Mouse (Mus musculus): Measurements from ENCODE around the gene Popdc3. TPM values are rescaled to one million over a fixed set of nuclear protein-coding genes. Genes with fewer than 3 reads are reported as not detected.
"Not testable (repeated sequence)": the region's sequence is repeated elsewhere in the genome, so short reads cannot be mapped to it uniquely, and the experiment has no call there.

Popdc3 gene
- polyA plus RNA-seq, 1 experiment from 2014 or later = 0.59 TPM

GRCm38 (mm10) chr10:45320296-45320695 lies 142.4 kb downstream of the Popdc3 start:
- H3K36me3 ChIP-seq (ENCODE audit: control insufficient read depth, insufficient read depth, low read length) = no peaks in the 10 kb centered on the region
- 86% methylated on average over 3 of the region's 3 CpGs for WGBS
- no peak overlapping the region for H3K27ac ChIP-seq (ENCODE audit: low read length)
- 0 out of 2 replicates have a peak, but pooled peaks cover 2% of the 10 kb centered on the region for H3K9me3 ChIP-seq (ENCODE audit: control insufficient read depth, low read length)
- no peaks in the 10 kb centered on the region for H3K27me3 ChIP-seq (replicated peaks; ENCODE audit: control insufficient read depth, insufficient read depth, low read length)
- H3K4me1 ChIP-seq (ENCODE audit: control insufficient read depth, insufficient read depth, low read length) = no peaks in the 10 kb centered on the region
- no peak overlapping the region for H3K4me2 ChIP-seq (ENCODE audit: low read depth, low read length)
- ATAC-seq = no peak
- H3K4me3 ChIP-seq (ENCODE audit: low read length) = no peak overlapping the region
- H3K9ac ChIP-seq (ENCODE audit: low read depth, low read length) = no peak overlapping the region

- H3K9ac ChIP-seq (ENCODE audit: low read depth, low read length) = no peak overlapping the region
- H3K4me2 ChIP-seq (ENCODE audit: low read depth, low read length) = no peak overlapping the region
- WGBS = 63% methylated on average over 1 of the region's 1 CpGs
- H3K27me3 ChIP-seq (replicated peaks; ENCODE audit: control insufficient read depth, insufficient read depth, low read length) = no peaks in the 10 kb centered on the region
- H3K36me3 ChIP-seq (ENCODE audit: control insufficient read depth, insufficient read depth, low read length) = no peaks in the 10 kb centered on the region
- no peak for ATAC-seq
- H3K4me3 ChIP-seq (ENCODE audit: low read length) = no peak overlapping the region
- H3K9me3 ChIP-seq (ENCODE audit: control insufficient read depth, low read length) = no peaks in the 10 kb centered on the region
- H3K4me1 ChIP-seq (ENCODE audit: control insufficient read depth, insufficient read depth, low read length) = no peaks in the 10 kb centered on the region
- no peak overlapping the region for H3K27ac ChIP-seq (ENCODE audit: low read length)
These were observed 146.3 kb downstream of the Popdc3 start for GRCm38 (mm10) chr10:45324159-45324558.

- Histone ChIP-seq H3K36me3 (ENCODE audit: control insufficient read depth, insufficient read depth, low read length) (no peaks in the 10 kb centered on the region), H3K4me3 (ENCODE audit: low read length) (no peak overlapping the region), H3K27me3 (replicated peaks; ENCODE audit: control insufficient read depth, insufficient read depth, low read length) (no peaks in the 10 kb centered on the region), H3K4me2 (ENCODE audit: low read depth, low read length) (no peak overlapping the region), H3K9ac (ENCODE audit: low read depth, low read length) (no peak overlapping the region), H3K9me3 (ENCODE audit: control insufficient read depth, low read length) (no peaks in the 10 kb centered on the region), H3K27ac (ENCODE audit: low read length) (no peak overlapping the region), H3K4me1 (ENCODE audit: control insufficient read depth, insufficient read depth, low read length) (no peaks in the 10 kb centered on the region)
- ATAC-seq = no peak
- 67% methylated on average over 7 of the region's 7 CpGs for WGBS
These were observed 150.5 kb downstream of the Popdc3 start for GRCm38 (mm10) chr10:45328196-45329000.

- Histone ChIP-seq H3K4me3 (ENCODE audit: low read length) (peak overlapping the region; percentile 69; the same call in 1 of the 2 replicates), H3K4me2 (ENCODE audit: low read depth, low read length) (peak overlapping the region; percentile 94; the same call in 1 of the 2 replicates), H3K36me3 (ENCODE audit: control insufficient read depth, insufficient read depth, low read length) (no peaks in the 10 kb centered on the region), H3K9me3 (ENCODE audit: control insufficient read depth, low read length) (no peaks in the 10 kb centered on the region), H3K27ac (ENCODE audit: low read length) (no peak overlapping the region), H3K4me1 (ENCODE audit: control insufficient read depth, insufficient read depth, low read length) (peaks cover 5% of the 10 kb centered on the region; the same call in 1 of the 2 replicates), H3K27me3 (replicated peaks; ENCODE audit: control insufficient read depth, insufficient read depth, low read length) (peaks cover 23% of the 10 kb centered on the region), H3K9ac (ENCODE audit: low read depth, low read length) (no peak overlapping the region)
- no peak for ATAC-seq
- 32% methylated on average over 7 of the region's 7 CpGs for WGBS
These were observed 157.0 kb downstream of the Popdc3 start for GRCm38 (mm10) chr10:45334925-45335324.

- Histone ChIP-seq H3K4me2 (ENCODE audit: low read depth, low read length) (peak within 1 kb of the TSS; percentile 94), H3K9ac (ENCODE audit: low read depth, low read length) (peak within 1 kb of the TSS; percentile 72), H3K4me3 (ENCODE audit: low read length) (peak within 1 kb of the TSS; percentile 69), H3K9me3 (ENCODE audit: control insufficient read depth, low read length) (no peaks in the 10 kb centered on the region), H3K27me3 (replicated peaks; ENCODE audit: control insufficient read depth, insufficient read depth, low read length) (peaks cover 23% of the 10 kb centered on the region), H3K36me3 (ENCODE audit: control insufficient read depth, insufficient read depth, low read length) (no peaks in the 10 kb centered on the region), H3K27ac (ENCODE audit: low read length) (no peak within 1 kb of the TSS), H3K4me1 (ENCODE audit: control insufficient read depth, insufficient read depth, low read length) (peaks cover 5% of the 10 kb centered on the region; the same call in 1 of the 2 replicates)
- WGBS = 1% methylated on average over 88 of the region's 116 CpGs
- ATAC-seq = peak; percentile 81
These were observed 157.8 kb downstream of the Popdc3 start, which contains the start of gene Bves for GRCm38 (mm10) chr10:45335434-45336422. TSS of gene Bves (plus strand) at chr10:45335772.

- H3K36me3 ChIP-seq (ENCODE audit: control insufficient read depth, insufficient read depth, low read length) = no peaks in the 10 kb centered on the region
- no peak overlapping the region for H3K9ac ChIP-seq (ENCODE audit: low read depth, low read length)
- H3K27me3 ChIP-seq (replicated peaks; ENCODE audit: control insufficient read depth, insufficient read depth, low read length) = peaks cover 20% of the 10 kb centered on the region
- peaks cover 5% of the 10 kb centered on the region; the same call in 1 of the 2 replicates for H3K4me1 ChIP-seq (ENCODE audit: control insufficient read depth, insufficient read depth, low read length)
- WGBS = 70% methylated on average over 7 of the region's 7 CpGs
- H3K4me2 ChIP-seq (ENCODE audit: low read depth, low read length) = no peak overlapping the region
- H3K4me3 ChIP-seq (ENCODE audit: low read length) = no peak overlapping the region
- no peak overlapping the region for H3K27ac ChIP-seq (ENCODE audit: low read length)
- no peaks in the 10 kb centered on the region for H3K9me3 ChIP-seq (ENCODE audit: control insufficient read depth, low read length)
- ATAC-seq = no peak
These were observed 161.2 kb downstream of the Popdc3 start for GRCm38 (mm10) chr10:45339106-45339505.

- Histone ChIP-seq H3K4me3 (ENCODE audit: low read length) (no peak overlapping the region), H3K36me3 (ENCODE audit: control insufficient read depth, insufficient read depth, low read length) (no peaks in the 10 kb centered on the region), H3K9me3 (ENCODE audit: control insufficient read depth, low read length) (no peaks in the 10 kb centered on the region), H3K27ac (ENCODE audit: low read length) (no peak overlapping the region), H3K4me2 (ENCODE audit: low read depth, low read length) (no peak overlapping the region), H3K4me1 (ENCODE audit: control insufficient read depth, insufficient read depth, low read length) (no peaks in the 10 kb centered on the region), H3K27me3 (replicated peaks; ENCODE audit: control insufficient read depth, insufficient read depth, low read length) (no peaks in the 10 kb centered on the region), H3K9ac (ENCODE audit: low read depth, low read length) (no peak overlapping the region)
- 83% methylated on average over 4 of the region's 4 CpGs for whole genome bisulfite sequencing
- no peak for ATAC-seq
These were observed 166.5 kb downstream of the Popdc3 start for GRCm38 (mm10) chr10:45344381-45344780.

- Histone ChIP-seq H3K27ac (ENCODE audit: low read length) (no peak overlapping the region), H3K27me3 (replicated peaks; ENCODE audit: control insufficient read depth, insufficient read depth, low read length) (no peaks in the 10 kb centered on the region), H3K4me3 (ENCODE audit: low read length) (no peak overlapping the region), H3K4me1 (ENCODE audit: control insufficient read depth, insufficient read depth, low read length) (no peaks in the 10 kb centered on the region), H3K36me3 (ENCODE audit: control insufficient read depth, insufficient read depth, low read length) (no peaks in the 10 kb centered on the region), H3K9me3 (ENCODE audit: control insufficient read depth, low read length) (no peaks in the 10 kb centered on the region), H3K4me2 (ENCODE audit: low read depth, low read length) (no peak overlapping the region), H3K9ac (ENCODE audit: low read depth, low read length) (no peak overlapping the region)
- ATAC-seq = peak; percentile 80
- WGBS = 78% methylated on average over 9 of the region's 9 CpGs
These were observed 167.3 kb downstream of the Popdc3 start for GRCm38 (mm10) chr10:45345217-45345616.

- ATAC-seq; H3K4me2 ChIP-seq (ENCODE audit: low read depth, low read length); H3K9me3 ChIP-seq (ENCODE audit: control insufficient read depth, low read length); H3K4me1 ChIP-seq (ENCODE audit: control insufficient read depth, insufficient read depth, low read length); H3K9ac ChIP-seq (ENCODE audit: low read depth, low read length); H3K4me3 ChIP-seq (ENCODE audit: low read length); H3K36me3 ChIP-seq (ENCODE audit: control insufficient read depth, insufficient read depth, low read length); H3K27me3 ChIP-seq (replicated peaks; ENCODE audit: control insufficient read depth, insufficient read depth, low read length); H3K27ac ChIP-seq (ENCODE audit: low read length): not testable (repeated sequence)
- 89% methylated on average over 3 of the region's 3 CpGs for WGBS
These were observed 170.2 kb downstream of the Popdc3 start for GRCm38 (mm10) chr10:45348143-45348542.

Data from intestine, embryonic 16.5 days (tissue).